Mouse (Mus musculus): Measurements from ENCODE around the gene Adam26a.
"Not testable (repeated sequence)": the region's sequence is repeated elsewhere in the genome, so short reads cannot be mapped to it uniquely, and the experiment has no call there.

DNA sequence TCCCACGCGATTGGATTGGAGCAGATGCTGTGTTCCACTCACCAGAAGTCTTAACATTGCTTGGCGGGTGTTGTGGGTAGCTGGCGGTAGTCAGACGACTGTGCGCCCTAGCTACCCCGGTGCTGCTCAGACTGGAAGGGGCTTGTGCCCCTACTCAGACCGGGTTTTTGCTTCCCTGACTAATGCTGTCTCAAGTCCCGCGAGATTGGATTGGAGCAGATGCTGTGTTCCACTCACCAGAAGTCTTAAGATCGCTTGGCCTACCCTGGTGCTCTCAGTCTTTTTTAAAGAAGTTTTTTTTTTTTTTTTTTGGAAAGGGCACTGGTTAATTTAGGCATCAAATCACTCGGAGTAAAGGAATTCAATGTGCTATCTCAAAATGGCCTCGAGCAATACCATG is 27.1 kb upstream of the Adam26a start:
- TF ChIP-seq POLR2A (IDR thresholded peaks at IDR 0.05; ENCODE audit: control insufficient read depth in 1 of 2, insufficient read depth in 1 of 2, low read depth in 1 of 2, low read length in 2 of 2, poor library complexity in 1 of 2); ELF1 (IDR thresholded peaks at IDR 0.05; ENCODE audit: low read depth, low read length); RCOR1 (IDR thresholded peaks at IDR 0.05; ENCODE audit: low read depth, low read length); CTCF (IDR thresholded peaks at IDR 0.05 in 2 of 3, conservative IDR thresholded peaks at IDR 0.05 in 1 of 3; ENCODE audit: control insufficient read depth in 1 of 3, insufficient read depth in 1 of 3, low read depth in 2 of 3, low read length in 3 of 3, poor library complexity in 1 of 3, severe bottlenecking in 1 of 3): not testable (repeated sequence)
